Mouse (Mus musculus) testis, postnatal 10 days (tissue): ENCODE results near the gene Prkrip1.
A peak's percentile ranks its signal among the peaks of the same experiment; 100 is the strongest.

Source experiments
- DNase-seq: peaks from one replicate; pipeline ENCODE4 v3.0.0; 2021; ENCODE audit warnings: low spot score

The Prkrip1 gene

DNA sequence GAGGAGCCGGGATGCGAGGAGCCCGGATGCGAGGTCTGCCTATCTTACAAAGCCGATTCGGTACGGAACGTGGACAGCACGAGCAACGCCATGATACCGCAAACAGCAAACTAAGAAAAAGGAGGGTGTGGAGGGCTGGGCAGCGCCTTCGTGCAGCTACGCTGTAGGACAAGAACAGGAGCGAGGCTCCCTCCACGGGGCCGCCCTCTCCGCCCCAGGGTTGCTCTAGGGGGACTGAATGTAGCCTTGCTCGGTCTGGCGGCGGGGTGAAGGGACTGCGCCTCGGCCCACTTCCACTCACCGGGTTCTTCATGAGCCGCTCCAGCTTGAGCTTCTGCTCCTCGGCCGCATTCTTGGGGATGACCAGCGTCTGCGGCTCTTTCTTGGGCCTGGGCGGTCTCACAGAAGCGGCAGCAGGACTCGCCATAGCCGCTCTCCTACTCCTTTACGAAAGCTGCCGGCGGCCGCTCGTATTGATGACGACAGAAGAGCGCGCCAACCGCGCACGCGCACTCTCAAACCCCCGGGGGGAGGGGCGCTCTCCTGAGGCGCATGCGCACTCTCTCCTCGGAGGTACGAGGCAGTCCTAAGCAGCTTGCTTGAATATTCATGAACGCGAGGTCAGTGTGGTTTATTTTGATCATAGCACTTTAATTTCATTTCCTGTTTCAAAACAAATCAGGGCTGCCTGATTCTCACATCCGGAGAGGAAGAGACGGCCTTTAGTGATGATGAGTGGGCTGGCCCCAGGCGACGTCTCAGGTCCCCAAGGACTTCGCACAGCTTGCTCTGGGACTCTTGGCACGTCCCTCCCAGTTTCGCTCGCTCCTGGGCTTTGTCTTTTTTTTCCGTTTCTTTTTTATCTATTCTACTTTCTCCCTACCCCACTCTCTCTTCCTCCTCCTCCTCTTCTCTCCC lies at the start of gene Prkrip1:
Prkrip1 (minus strand) TSS at position 490 of the 918 bp plus-strand sequence.
- DNase-seq, result peak; percentile 97

DNA sequence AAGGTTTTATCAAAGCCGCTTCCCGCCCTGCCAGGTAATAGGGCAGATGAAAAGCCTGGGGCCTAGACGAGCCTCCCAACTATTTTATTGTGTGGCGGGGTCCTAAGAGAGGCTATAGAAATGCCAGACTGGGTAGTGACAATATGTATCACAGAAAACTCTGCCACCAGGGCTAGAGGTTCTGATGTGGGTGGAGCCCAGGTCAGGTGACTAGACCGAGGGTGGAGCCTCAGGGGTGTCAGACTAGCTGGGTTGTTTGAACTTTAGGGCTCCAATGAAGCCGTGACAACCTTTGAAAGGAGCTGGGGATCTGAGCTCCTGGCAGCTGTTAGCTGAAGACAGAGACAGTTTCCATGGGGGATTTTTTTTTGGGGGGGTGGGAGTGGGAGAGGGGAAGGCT lies 49.7 kb upstream of the Prkrip1 start:
- DNase-seq, result no peak

DNA sequence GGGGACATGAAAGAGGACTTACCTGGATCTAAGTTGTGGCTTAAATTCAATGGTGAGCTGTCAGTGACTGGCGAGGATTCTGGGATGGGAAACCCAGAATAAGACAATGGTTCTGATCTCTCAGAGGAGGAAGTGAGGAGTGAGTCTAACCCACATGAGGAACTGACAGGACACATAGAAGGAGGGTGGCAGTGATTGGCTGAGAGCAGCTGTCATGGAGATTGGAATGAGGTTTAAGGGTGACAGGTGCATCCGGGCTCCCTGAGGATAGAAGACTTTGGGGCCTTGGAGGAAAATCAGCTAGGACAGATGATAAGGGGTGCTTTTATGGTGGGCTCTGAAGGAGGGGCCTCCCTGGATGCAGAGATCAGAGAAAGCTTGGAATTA lies 47.7 kb upstream of the Prkrip1 start, which contains the start of gene Sh2b2:
Sh2b2 (minus strand) TSS at position 105 of the 387 bp plus-strand sequence.
- DNase-seq, result no peak

DNA sequence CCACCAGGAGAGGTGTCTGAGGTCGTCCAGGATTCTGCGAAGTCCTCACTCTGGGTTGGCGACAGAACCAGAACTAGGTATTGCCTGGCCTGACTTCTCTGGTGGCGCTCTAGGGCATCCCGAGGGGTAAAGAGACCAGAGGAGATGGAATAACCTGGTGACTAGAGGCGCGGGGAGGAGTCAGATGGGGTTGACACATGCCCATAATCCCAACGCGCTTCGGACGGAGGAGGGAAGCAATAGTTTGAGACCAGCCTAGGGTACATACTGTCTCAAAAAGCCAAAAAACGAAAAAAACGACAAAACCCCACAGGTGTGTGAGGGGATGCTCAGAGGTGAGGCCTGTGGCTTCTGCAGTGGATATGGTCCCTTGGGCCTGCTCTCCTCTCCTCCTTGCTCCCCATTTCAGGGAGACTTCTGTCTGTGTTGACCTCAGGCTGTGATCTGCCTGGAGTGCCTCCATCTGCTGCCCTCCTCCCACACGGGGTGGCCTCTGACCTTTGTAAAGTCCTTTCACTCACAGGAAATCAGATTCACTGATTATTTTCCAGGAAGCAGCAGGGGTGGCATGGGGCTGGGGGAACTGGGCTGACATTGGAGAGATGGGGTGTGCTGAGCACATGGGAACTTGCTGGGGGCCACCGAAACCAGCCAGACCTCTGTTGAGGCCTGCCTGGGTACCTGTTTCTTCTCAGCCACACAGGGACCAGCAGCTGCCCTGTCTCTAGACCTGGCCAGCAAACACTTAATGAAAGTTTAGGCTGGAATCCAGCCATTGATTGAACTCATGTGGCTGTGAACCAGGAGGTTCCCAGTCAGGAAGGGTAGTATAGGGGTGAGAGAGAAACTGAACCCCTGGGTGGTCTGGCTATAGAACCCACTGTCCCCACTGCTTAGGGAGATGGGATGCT lies 47.0 kb upstream of the Prkrip1 start:
- no peak for DNase-seq

DNA sequence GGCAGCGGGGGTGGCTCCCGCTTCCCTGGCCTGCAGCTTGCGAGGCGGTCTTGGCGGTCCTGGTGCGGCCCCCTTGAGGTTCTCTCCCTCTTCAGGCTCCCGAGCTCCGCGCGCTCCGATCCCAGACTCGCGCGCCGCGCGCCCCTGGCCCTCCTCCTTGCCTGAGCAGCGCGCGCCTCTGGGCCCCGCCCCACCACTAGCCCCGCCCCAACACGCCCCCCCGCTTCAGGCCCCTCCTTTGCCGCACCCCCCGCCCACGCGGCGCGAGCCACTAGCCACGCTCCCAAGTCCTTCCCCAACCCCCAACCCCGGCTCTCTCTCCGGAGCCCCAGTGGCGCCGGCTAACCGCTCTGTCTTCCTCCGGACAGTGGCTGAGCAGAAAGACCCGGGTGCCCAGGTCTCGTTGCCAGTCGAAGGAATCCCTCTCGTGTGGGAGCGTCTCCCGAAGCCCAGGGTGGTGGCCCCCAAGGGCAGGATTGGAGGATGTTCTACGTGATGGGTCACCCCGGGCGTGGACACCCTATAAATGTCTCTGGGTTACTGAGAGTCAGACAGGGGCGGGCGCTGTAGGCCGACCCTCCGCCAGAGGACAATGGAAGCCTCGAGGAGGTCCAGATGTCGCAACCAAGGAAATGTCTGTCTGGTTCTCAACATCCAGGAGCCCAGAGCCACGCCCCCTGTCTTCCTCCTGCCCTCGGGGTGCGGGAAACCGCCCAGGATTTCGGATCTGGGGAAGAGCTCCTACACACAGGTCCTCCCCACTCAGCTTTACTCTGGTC lies 46.2 kb upstream of the Prkrip1 start:
- DNase-seq, result peak; percentile 91

DNA sequence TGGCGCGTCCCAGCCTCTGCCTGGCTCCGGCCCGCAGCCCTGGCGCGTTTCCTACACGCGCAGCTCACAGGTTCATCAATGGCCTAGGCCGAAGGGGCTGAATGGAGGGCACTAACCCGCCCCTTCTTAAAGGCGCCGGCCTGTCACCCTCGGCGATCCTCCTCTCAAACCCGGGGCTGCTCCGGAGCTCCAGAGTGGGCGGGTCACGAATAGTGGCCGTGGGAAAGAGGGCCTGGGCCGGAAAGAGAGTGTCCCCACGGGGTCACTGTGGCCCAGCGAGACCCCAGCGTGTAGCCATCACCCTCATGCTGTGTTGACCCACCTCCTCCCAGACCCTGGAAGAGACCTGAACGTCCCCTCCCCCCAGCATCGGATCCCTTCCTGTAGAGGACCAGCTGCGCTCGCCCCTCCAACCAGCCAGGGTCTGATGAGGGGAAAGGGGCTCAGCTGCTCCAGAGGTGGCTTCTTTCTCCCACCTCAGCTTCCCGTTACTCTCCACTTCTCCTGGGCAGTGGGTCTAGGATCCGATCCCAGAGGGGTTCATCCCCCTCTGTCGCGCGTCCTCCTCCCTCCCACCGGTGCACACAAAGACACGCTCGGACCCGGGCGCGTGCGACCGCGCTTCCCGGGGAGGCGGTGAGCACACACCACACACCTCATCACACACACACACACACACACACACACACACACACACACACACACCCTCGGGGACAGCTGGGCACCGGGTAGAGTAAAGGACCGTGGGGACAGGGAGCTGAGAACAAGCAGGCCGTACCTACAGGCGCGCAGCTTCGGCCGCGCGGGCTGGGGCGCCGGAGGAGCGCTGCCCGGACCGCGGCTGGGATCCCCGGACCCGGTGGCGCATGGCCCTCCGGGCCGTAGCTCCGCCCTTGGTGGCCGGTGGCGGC lies 45.3 kb upstream of the Prkrip1 start:
- DNase-seq, result no peak

DNA sequence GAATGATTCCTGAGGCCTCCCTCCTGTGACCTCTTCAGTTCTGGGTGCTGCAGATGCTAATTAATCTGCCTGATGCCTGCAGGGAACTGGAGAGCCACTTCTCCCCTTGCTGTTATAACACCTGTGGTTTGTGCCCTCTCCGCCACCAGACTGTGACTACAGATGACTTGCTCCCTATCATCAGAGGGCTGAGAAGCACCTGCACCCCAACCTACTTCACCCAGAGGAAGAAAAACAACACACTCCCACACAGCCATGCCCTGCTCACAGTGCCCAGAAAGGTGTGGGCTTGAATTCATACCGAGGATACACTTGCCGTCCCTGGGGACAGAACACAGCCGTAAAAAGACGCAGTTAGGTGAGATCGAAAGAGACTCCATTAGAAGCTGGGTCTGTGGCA lies 42.4 kb upstream of the Prkrip1 start:
- no peak for DNase-seq

DNA sequence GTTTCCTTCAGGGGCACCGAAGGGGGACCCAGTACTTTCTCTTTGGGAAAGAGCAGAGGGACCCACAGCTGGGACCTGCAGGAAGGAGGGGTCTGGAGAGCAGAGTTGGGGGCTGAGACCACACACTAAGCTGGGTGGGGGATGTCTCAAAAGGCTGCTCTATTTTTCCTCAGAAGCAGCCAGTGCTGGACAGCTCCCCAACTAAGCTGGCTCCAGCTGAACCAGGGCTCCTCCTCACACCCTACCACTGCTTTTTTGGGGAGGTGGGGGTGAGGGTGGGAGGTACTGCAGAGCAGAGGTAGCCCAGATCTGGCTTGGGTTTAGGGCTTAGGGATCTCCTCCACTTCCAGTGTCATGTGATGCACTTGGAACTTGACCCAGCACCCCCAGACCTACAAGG lies 41.6 kb upstream of the Prkrip1 start:
- no peak for DNase-seq

DNA sequence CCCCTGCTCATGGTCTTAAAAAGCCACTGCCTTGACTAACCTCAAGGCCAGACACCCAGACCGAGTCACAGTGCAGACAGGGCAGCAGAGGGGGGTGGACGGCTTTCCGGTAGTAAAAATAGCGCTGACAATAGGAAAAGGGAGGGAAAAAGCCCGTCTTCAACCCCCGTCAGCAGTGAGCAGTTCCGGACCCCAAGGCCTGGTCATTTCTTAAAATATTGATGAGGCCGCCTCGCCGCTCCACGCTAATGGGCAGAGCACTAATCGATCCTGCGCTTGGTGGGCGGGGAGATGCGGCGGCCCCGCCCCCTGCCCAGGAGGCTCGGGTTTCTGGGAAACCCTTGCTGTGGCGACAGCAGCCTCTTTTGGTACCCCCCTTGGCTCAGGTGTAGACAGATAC lies 38.8 kb upstream of the Prkrip1 start:
- DNase-seq, result no peak

DNA sequence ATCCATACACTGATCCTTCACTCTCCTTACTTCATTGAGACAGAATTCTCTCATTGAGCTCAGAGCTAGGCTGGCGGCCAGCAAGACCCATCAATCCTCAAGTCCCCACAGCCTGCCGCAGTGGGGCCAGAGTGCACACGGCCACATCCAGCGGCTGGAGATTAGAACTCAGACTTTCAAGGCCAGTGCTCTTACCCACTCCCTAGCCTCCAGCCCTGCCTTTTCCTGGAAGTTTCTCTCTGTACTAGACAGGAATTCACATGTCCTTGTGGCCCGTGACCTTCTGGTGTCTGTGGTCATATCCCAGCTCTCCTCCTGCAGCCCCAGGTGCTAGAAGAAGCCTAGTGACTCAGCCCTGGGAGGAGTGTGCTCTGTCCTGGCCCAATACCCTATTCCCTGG lies 37.8 kb upstream of the Prkrip1 start:
- DNase-seq, result no peak

DNA sequence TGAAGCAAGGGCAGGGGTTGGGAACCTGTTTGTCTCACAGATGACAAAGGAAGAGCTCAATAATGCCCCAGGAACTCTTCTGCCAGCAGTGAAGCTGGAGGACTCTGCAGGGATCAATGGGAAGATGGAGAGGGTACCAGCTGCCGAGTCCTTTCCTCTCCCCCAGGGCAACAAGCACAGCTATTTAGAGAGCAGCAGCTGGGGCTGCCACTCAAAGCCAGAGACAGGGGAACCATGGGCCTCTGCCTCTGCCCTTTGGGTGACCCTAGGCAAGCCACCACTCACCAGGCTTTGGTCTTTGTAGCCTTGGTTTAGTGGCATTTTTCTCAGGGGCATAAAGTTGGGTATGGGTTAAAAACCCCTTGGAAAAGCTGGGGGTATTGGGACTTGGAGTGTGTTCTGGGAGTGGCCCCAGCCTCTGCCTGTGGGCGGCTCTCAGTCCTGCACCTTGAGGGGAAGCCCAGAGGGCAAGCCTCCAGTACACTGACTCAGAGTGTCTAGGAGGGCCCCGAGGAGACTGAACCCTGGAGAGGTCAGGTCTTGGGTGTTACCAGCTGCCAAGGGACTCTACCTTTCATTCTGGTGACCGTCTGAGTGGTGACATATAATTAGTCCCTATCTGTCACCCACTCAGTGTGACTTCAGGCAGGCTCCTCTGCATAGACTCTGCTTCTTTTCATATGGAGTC lies 31.7 kb upstream of the Prkrip1 start:
- DNase-seq, result no peak

DNA sequence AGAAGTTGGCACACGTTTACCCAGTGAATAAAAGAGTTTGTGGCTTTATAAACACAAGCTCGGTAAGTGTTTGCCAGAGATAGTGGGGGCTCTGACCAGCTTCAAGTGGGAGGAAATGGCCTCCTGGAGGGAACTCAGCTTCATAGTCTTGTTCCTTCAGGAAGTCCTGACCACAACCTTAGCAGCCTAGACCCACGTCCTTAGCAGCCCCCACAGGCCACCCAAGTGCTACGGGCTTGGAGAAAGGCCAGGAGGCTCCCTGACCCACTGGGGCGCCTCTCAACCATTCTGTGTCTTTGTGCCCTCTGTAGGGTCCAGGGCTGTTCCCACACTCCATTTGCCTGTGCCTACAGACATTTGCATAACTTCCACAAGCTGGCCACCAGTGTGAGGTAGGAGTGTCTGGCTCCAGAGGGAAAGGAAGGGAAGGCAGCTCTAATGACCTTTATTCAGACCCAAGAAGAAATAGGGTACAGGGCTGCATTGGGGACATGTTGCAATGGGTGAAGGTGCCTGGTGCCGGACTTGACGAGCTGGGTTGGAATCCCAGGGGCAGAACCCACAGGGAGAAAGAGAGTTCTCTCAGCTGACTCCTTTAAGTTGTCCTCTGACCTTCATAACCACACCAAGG lies 27.6 kb upstream of the Prkrip1 start:
- DNase-seq, result no peak

DNA sequence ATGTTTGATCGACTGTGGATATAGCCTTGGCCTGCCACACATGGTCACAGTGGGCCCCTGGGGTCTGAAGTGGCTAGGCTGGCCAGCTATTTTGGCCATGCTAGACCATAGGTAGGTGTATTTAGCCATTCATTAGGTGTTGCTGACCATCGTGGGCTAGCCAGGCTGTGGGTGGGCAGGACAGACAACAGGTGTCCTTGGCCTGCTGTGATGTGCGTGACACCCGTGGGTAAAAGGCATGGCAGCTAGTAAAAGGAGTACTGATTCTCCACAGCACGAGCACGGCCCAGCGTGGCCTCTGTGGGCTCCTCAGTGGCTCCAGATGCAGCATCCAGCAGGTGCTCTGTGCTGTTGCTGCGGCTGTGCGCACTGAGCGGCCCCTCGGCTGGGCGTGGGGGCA lies 19.8 kb upstream of the Prkrip1 start:
- DNase-seq, result no peak

DNA sequence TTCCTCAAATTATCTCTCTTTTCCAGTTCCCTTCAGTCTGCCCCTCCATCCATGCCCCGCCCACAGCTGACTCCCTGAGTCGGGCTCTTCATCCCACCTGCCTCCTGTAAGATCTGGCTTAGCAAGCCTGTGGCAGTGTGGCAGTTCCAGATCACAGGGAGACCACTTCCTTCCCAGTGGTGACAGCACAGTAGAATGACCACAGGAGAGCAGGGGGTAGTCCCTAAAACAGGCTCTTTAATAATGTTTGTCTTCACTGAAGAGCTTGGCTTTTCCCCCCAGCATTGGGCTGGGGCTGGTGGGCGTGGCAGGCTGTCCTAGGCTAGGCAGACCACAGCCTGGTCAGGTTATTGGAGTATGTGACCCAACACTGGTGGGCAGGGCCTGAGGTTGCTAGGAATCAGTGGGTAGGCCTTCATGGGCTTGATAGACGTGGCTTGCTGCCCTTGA lies 19.2 kb upstream of the Prkrip1 start:
- DNase-seq, result no peak

DNA sequence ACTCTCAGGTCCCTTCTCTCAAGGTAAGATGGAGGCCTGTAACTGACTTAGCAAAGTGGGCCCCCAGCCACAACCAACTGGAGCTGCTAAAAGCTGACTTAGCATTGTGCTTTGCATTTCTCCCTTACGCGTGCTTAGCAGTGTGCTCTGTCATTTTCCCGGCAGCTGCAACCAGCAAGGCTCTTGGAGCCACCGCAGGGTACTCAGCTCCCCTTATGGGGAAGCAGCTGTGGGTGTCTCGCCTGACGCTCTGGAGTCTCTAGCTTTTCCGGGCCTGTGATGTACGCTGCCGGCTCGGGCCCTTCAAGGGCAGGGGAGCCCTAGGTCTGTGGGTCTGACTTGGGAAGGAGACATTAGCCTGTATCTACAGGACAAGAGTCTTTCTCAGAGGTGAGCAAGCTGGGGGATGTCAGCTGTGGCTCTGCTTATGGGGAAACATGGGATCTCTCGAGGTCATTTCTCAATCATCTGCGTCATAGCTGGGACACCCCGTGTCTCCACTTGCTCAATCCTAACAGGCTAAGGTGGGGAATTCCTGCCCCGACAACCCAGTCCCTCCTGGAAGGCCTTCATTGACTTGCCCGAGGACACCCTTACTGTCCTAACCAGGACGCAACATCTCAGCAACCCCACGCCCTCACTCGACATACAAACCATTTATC lies 18.4 kb upstream of the Prkrip1 start:
- DNase-seq, result no peak

DNA sequence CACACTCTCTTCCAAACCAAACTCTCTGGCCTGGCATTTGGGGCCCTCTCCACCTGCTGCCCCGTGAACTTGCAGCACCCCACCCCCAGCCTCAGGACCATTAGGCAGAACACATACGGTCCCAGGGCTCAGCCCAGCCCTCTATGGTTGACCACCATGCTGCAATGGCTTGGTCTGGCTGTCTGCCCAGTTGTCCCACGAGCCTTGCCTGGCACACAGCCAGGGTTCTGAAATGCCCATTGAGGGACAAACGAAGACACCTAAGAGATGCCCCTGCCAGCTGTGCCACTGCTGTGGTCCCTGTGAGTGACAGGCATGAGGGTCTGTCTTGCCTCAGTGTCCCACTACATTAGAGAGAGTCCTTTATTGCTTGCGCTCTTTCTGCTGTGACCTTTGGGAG lies 17.2 kb upstream of the Prkrip1 start:
- DNase-seq, result peak; percentile 70

DNA sequence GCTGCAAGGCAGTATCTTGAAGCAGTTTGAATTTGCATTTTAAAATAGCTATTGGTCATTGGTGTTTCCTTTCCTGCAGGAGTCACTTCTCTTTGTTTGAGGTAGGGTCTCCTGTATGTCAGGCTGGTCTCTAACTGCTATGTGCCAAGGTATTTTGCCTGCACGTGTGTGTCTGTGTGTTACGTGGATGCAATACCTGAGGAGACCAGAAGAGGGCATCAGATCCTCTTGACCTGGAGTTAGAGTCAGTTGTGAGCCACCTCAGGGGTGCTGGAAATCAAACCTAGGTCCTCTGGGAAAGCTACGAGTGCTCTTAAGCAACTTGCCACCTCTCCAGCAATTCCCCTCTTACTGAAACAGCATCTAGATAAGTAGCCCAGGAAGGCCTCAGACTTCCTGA lies 16.4 kb upstream of the Prkrip1 start:
- DNase-seq, result no peak

DNA sequence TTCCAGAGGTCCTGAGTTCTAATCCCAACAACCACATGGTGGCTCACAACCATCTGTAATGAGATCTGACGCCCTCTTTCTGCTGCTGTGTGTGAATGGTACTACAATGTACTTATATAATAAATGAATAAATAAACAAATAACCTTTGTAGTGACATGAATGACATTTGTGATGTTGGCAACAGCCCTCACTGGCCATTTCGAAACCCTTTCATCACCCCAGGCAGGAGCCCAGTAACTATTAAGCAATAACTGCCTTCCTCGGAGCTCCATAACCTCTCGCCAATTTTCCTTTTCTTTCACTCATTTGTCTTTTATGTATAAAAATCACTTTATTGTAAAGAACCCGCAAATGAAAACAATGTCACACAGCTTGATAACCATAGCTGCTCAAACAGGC lies 15.0 kb upstream of the Prkrip1 start:
- DNase-seq, result no peak

DNA sequence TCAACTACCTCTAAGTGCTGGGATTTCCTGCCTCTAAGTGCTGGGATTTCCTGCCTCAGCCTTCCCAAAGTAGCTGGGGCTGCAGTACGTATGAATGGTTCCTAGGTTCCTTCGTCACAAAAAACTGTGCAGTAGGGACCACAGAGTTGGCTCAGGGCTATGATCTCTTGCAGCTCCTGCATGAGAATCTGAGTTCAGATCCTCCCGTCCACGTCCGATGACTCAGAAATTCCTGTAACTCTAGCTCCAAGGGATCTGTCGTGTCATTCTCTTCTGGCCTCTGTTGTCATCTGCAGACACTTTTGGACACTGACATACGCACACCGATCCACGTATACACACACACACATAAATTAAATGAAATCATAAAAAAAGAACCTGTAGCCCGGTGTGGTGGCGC lies 14.0 kb upstream of the Prkrip1 start:
- no peak for DNase-seq
